Mouse (Mus musculus): Measurements from ENCODE around the gene Mier2. TPM values are rescaled to one million over a fixed set of nuclear protein-coding genes. Genes with fewer than 3 reads are reported as not detected.

Mier2 gene
- polyA plus RNA-seq, 1 experiment from 2014 or later = 53.9 TPM

GRCm38 (mm10) chr10:79584426-79584825 lies 29.4 kb upstream of the Mier2 start:
- H3K27me3 ChIP-seq (ENCODE audit: insufficient read depth, poor library complexity, severe bottlenecking) = peaks cover 26% of the 10 kb centered on the region
- 76% methylated on average over 9 of the region's 9 CpGs for WGBS

GRCm38 (mm10) chr10:79584021-79584420 lies 29.0 kb upstream of the Mier2 start:
- WGBS = 54% methylated on average over 7 of the region's 7 CpGs
- H3K27ac ChIP-seq = no peak overlapping the region

More at GRCm38 (mm10) chr10:79584426-79584825, 29.4 kb upstream of the Mier2 start:
- peak; percentile 64 for DNase-seq (ENCODE audit: low spot score)
- Histone ChIP-seq H3K4me1 (no peaks in the 10 kb centered on the region), H3K9me3 (no peaks in the 10 kb centered on the region), H3K36me3 (no peaks in the 10 kb centered on the region), H3K27ac (no peak overlapping the region), H3K4me3 (no peak overlapping the region)

GRCm38 (mm10) chr10:79581501-79581900 lies 26.5 kb upstream of the Mier2 start:
- WGBS = 83% methylated on average over 8 of the region's 8 CpGs

More at GRCm38 (mm10) chr10:79584021-79584420, 29.0 kb upstream of the Mier2 start:
- peak; percentile 73 for DNase-seq (ENCODE audit: low spot score)
- Histone ChIP-seq H3K4me3 (no peak overlapping the region), H3K9me3 (no peaks in the 10 kb centered on the region), H3K36me3 (no peaks in the 10 kb centered on the region), H3K27me3 (ENCODE audit: insufficient read depth, poor library complexity, severe bottlenecking) (peaks cover 30% of the 10 kb centered on the region), H3K4me1 (no peaks in the 10 kb centered on the region)

GRCm38 (mm10) chr10:79580811-79581210 lies 25.8 kb upstream of the Mier2 start:
- peak; percentile 70 for DNase-seq (ENCODE audit: low spot score)
- H3K4me1 ChIP-seq = no peaks in the 10 kb centered on the region

More at GRCm38 (mm10) chr10:79581501-79581900, 26.5 kb upstream of the Mier2 start:
- peak; percentile 58 for DNase-seq (ENCODE audit: low spot score)
- no peak overlapping the region for H3K4me3 ChIP-seq
- peaks cover 30% of the 10 kb centered on the region for H3K27me3 ChIP-seq (ENCODE audit: insufficient read depth, poor library complexity, severe bottlenecking)
- H3K27ac ChIP-seq = no peak overlapping the region
- no peaks in the 10 kb centered on the region for H3K4me1 ChIP-seq
- H3K36me3 ChIP-seq = no peaks in the 10 kb centered on the region
- no peaks in the 10 kb centered on the region for H3K9me3 ChIP-seq

GRCm38 (mm10) chr10:79580356-79580755 lies 25.4 kb upstream of the Mier2 start:
- 62% methylated on average over 7 of the region's 7 CpGs for WGBS
- no peak overlapping the region for H3K4me3 ChIP-seq
- H3K27ac ChIP-seq = no peak overlapping the region
- no peaks in the 10 kb centered on the region for H3K4me1 ChIP-seq
- H3K27me3 ChIP-seq (ENCODE audit: insufficient read depth, poor library complexity, severe bottlenecking) = peaks cover 23% of the 10 kb centered on the region
- H3K9me3 ChIP-seq = no peaks in the 10 kb centered on the region
- no peaks in the 10 kb centered on the region for H3K36me3 ChIP-seq
- peak; percentile 69 for DNase-seq (ENCODE audit: low spot score)

More at GRCm38 (mm10) chr10:79580811-79581210, 25.8 kb upstream of the Mier2 start:
- 43% methylated on average over 6 of the region's 6 CpGs for WGBS
- Histone ChIP-seq H3K36me3 (no peaks in the 10 kb centered on the region), H3K4me3 (no peak overlapping the region), H3K27ac (no peak overlapping the region), H3K9me3 (no peaks in the 10 kb centered on the region), H3K27me3 (ENCODE audit: insufficient read depth, poor library complexity, severe bottlenecking) (peaks cover 25% of the 10 kb centered on the region)

GRCm38 (mm10) chr10:79579781-79580180 lies 24.8 kb upstream of the Mier2 start:
- DNase-seq (ENCODE audit: low spot score) = peak; percentile 58
- no peak overlapping the region for H3K27ac ChIP-seq
- no peaks in the 10 kb centered on the region for H3K9me3 ChIP-seq
- no peaks in the 10 kb centered on the region for H3K36me3 ChIP-seq
- WGBS = 77% methylated on average over 12 of the region's 12 CpGs
- peaks cover 23% of the 10 kb centered on the region for H3K27me3 ChIP-seq (ENCODE audit: insufficient read depth, poor library complexity, severe bottlenecking)
- H3K4me1 ChIP-seq = no peaks in the 10 kb centered on the region
- no peak overlapping the region for H3K4me3 ChIP-seq

- Histone ChIP-seq H3K4me3 (no peak overlapping the region), H3K27ac (no peak overlapping the region), H3K4me1 (no peaks in the 10 kb centered on the region), H3K27me3 (ENCODE audit: insufficient read depth, poor library complexity, severe bottlenecking) (peaks cover 20% of the 10 kb centered on the region), H3K9me3 (no peaks in the 10 kb centered on the region), H3K36me3 (no peaks in the 10 kb centered on the region)
- WGBS = 78% methylated on average over 7 of the region's 7 CpGs
- DNase-seq (ENCODE audit: low spot score) = peak; percentile 69
Observed at GRCm38 (mm10) chr10:79578891-79579290, 23.9 kb upstream of the Mier2 start.

GRCm38 (mm10) chr10:79578276-79578675 lies 23.3 kb upstream of the Mier2 start:
- Histone ChIP-seq H3K4me3 (no peak overlapping the region), H3K36me3 (no peaks in the 10 kb centered on the region), H3K27ac (no peak overlapping the region), H3K4me1 (no peaks in the 10 kb centered on the region), H3K27me3 (ENCODE audit: insufficient read depth, poor library complexity, severe bottlenecking) (peaks cover 19% of the 10 kb centered on the region), H3K9me3 (no peaks in the 10 kb centered on the region)
- peak; percentile 55 for DNase-seq (ENCODE audit: low spot score)
- 73% methylated on average over 9 of the region's 9 CpGs for WGBS

GRCm38 (mm10) chr10:79577376-79577775 lies 22.4 kb upstream of the Mier2 start:
- 72% methylated on average over 4 of the region's 4 CpGs for WGBS
- peak; percentile 67 for DNase-seq (ENCODE audit: low spot score)
- H3K27me3 ChIP-seq (ENCODE audit: insufficient read depth, poor library complexity, severe bottlenecking) = peaks cover 19% of the 10 kb centered on the region
- H3K4me3 ChIP-seq = no peak overlapping the region
- no peaks in the 10 kb centered on the region for H3K4me1 ChIP-seq
- no peaks in the 10 kb centered on the region for H3K36me3 ChIP-seq
- no peak overlapping the region for H3K27ac ChIP-seq
- no peaks in the 10 kb centered on the region for H3K9me3 ChIP-seq

- peaks cover 19% of the 10 kb centered on the region for H3K27me3 ChIP-seq (ENCODE audit: insufficient read depth, poor library complexity, severe bottlenecking)
Observed at GRCm38 (mm10) chr10:79575754-79576153, 20.8 kb upstream of the Mier2 start.

GRCm38 (mm10) chr10:79574796-79575195 lies 19.8 kb upstream of the Mier2 start:
- Histone ChIP-seq H3K9me3 (no peaks in the 10 kb centered on the region), H3K4me3 (no peak overlapping the region), H3K27ac (no peak overlapping the region), H3K27me3 (ENCODE audit: insufficient read depth, poor library complexity, severe bottlenecking) (peaks cover 12% of the 10 kb centered on the region), H3K4me1 (no peaks in the 10 kb centered on the region), H3K36me3 (no peaks in the 10 kb centered on the region)
- 89% methylated on average over 6 of the region's 6 CpGs for WGBS
- peak; percentile 63 for DNase-seq (ENCODE audit: low spot score)

More at GRCm38 (mm10) chr10:79575754-79576153, 20.8 kb upstream of the Mier2 start:
- Histone ChIP-seq H3K27ac (no peak overlapping the region), H3K36me3 (no peaks in the 10 kb centered on the region), H3K4me3 (no peak overlapping the region), H3K4me1 (no peaks in the 10 kb centered on the region), H3K9me3 (no peaks in the 10 kb centered on the region)
- 76% methylated on average over 6 of the region's 6 CpGs for WGBS
- peak; percentile 63 for DNase-seq (ENCODE audit: low spot score)

GRCm38 (mm10) chr10:79574350-79574749 lies 19.4 kb upstream of the Mier2 start:
- Histone ChIP-seq H3K4me1 (no peaks in the 10 kb centered on the region), H3K4me3 (no peak overlapping the region), H3K9me3 (no peaks in the 10 kb centered on the region), H3K36me3 (no peaks in the 10 kb centered on the region), H3K27me3 (ENCODE audit: insufficient read depth, poor library complexity, severe bottlenecking) (peaks cover 8% of the 10 kb centered on the region; the same call in 1 of the 2 replicates), H3K27ac (no peak overlapping the region)
- peak; percentile 61 for DNase-seq (ENCODE audit: low spot score)
- WGBS = 83% methylated on average over 8 of the region's 8 CpGs

- Histone ChIP-seq H3K9me3 (no peaks in the 10 kb centered on the region), H3K4me3 (no peak overlapping the region), H3K4me1 (no peaks in the 10 kb centered on the region), H3K27ac (no peak overlapping the region), H3K27me3 (ENCODE audit: insufficient read depth, poor library complexity, severe bottlenecking) (peaks cover under 1% of the 10 kb centered on the region; the same call in 1 of the 2 replicates), H3K36me3 (no peaks in the 10 kb centered on the region)
- peak; percentile 65 for DNase-seq (ENCODE audit: low spot score)
- WGBS = 80% methylated on average over 6 of the region's 6 CpGs
Observed at GRCm38 (mm10) chr10:79573611-79574010, 18.6 kb upstream of the Mier2 start.

- H3K4me1 ChIP-seq = no peaks in the 10 kb centered on the region
- H3K4me3 ChIP-seq = no peak overlapping the region
- peak; percentile 27 for DNase-seq (ENCODE audit: low spot score)
- 86% methylated on average over 2 of the region's 2 CpGs for WGBS
- H3K9me3 ChIP-seq = no peaks in the 10 kb centered on the region
- H3K36me3 ChIP-seq = no peaks in the 10 kb centered on the region
- no peak overlapping the region for H3K27ac ChIP-seq
- no peaks in the 10 kb centered on the region for H3K27me3 ChIP-seq (ENCODE audit: insufficient read depth, poor library complexity, severe bottlenecking)
Observed at GRCm38 (mm10) chr10:79571314-79571713, 16.3 kb upstream of the Mier2 start.

All from heart, embryonic 10.5 days (tissue).